Mouse (Mus musculus) mouse embryonic stem cell (cell line): Measurements from ENCODE around the gene Rhox2a.
"Not testable (repeated sequence)": the region's sequence is repeated elsewhere in the genome, so short reads cannot be mapped to it uniquely, and the experiment has no call there.

Experiments used
- in situ Hi-C, 2 experiments: fragments of 300-500 bp; cut with MboI; formaldehyde crosslinking; loops; 1 replicate in 1 of 2; 3 replicates in 1 of 2; pipeline ENCODE4 v1.14.3; 2019 to 2020; ENCODE audit warnings: low sequenced_read_pairs in 2 of 2, low pct_unique_long_range_greater_than_20kb in 1 of 2, mixed read lengths in 1 of 2; ENCODE audit not compliant: unreplicated experiment in 1 of 2

Gene Rhox2a

DNA sequence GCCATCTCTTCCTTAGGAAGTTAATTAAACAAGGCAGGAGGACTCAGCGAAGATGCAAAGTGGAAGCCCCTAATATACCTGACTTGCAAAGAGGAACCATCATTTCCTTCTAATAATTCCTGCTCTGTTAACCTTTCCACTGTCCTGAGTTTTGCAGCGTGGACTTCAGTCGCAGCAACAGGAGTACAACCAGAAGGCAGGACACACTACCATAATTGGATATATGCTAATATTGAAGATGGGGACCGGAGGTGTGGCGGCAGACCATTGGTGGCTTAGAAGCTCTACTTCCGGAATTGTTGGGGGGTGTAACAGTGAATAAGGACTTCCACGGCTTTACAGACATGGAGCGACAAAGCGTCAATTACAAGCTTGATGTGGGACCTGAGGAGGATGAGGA lies at the start of gene Rhox2a:
TSS of gene Rhox2a (plus strand) at position 301 of the 400 bp plus-strand sequence.
- in situ Hi-C loops = not testable (repeated sequence)

DNA sequence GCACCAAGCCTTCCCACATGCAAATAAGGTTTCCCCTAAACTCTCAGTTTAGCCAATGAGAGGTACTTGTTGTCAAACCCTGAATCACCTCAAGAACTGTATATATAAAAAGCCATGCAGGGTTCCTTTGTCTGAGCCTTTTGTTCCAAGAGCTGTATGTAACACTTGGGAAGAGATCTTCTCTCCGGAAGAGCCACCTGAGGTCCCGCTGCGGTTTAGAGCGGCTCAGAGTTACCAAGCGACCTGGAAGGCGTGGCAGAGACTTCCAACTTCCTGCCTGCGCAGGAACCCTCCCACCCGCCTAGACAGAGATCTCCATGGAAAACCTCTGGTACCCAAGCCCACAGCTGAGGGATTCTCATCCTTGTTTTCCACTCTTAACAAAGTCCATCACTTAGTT lies 46.1 kb upstream of the Rhox2a start:
- in situ Hi-C loops = loop anchor here in 1 of 2 experiments (10.0 kb wide), 1 partner anchor 706 kb away; the partner anchor contains the start of gene Rhox9

DNA sequence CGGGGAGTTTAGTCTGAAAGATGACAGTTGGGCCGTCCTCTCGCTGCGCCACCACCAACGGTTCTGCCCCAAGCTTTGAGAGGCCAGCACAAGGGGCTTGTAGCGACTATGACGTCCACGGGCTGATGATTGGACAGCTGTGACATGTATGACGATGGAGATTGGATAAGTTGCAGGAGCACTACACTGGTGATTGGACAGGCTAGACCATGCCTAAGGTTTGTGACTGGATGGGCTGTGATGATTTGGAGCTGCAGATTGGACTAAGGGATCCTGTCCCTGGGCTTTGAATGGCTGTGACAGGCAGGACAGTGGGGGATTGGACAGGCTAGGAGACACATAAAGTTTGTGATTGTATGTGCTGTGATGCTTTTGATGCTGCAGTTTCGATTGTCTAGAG lies 33.8 kb upstream of the Rhox2a start, which contains the start of gene Gm9:
TSS of gene Gm9 (minus strand) at position 101 of the 400 bp plus-strand sequence.
- in situ Hi-C loops = no loop called here

DNA sequence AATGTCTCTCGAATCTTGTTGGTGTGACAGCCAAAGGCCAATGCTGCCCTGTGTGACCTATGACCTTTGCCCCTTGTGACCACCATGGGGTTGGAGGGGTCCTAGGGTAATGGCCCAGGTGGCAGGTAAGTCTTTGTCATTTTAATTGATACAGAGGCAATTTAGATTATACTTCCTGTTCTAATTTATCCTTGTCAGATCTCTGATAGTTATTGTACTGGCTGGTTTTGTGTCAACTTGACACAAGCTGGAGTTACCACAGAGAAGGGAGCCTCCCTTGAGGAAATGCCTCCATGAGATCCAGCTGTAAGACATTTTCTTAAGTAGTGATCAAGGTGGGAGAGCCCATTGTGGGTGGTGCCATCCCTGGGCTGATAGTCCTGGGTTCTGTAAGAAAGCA lies 22.6 kb upstream of the Rhox2a start, which contains the start of gene Rhox1:
TSS of gene Rhox1 (minus strand) at position 101 of the 400 bp plus-strand sequence.
- in situ Hi-C loops = not testable (repeated sequence)

DNA sequence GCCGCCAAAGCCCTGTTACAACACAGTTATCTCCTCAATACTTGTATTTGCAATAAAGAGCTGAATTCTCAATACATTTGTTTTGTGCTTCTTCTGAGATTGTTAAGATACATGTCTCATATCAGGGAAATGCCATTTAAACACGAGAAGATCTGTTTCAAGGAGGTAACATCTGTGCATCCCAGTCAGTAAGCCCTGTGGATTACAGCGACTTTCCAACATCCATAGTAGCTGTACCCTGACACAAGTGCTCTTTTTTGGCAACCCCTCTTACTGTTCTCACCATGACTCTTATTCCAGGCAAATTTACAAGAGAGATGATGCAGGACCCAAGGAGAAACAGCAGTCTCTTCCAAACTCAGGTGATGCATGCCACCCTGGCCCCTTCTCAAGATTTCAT lies 4.8 kb downstream of the Rhox2a start, which contains the start of gene Rhox3a:
TSS of gene Rhox3a (plus strand) at position 301 of the 400 bp plus-strand sequence.
- in situ Hi-C loops = not testable (repeated sequence)

DNA sequence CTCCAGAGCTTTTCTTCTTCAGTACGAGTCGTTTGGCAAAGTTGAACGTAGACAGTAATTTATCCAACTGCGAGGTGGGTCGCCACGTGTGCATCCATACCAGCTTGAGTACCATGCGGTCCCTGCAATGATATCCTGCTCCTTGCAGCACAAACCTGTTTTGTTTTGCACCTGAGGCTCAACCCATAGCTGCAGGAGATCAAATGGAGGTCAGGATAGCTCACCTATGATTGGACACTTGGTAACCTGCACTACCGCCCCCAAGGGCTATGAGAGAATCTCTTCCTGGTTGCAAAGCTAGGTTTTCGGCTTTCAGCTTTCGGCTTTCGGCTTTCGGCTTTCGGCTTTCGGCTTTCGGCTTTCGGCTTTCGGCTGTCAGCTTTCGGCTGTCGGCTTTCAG lies 20.3 kb downstream of the Rhox2a start, which contains the start of gene Rhox4a:
TSS of gene Rhox4a (plus strand) at position 301 of the 400 bp plus-strand sequence.
- in situ Hi-C loops = not testable (repeated sequence)
